Mouse (Mus musculus) left cerebral cortex, adult 11 months (tissue): ENCODE results near the gene Polr1e.
"Not testable (repeated sequence)": the region's sequence is repeated elsewhere in the genome, so short reads cannot be mapped to it uniquely, and the experiment has no call there.

Experiments used
- DNase-seq: peaks from one replicate; pipeline ENCODE4 v3.0.0; 2022; ENCODE audit warnings: low spot score

Gene Polr1e

GRCm38 (mm10) chr4:45018452-45018980 lies at the start of gene Polr1e:
TSS of gene Polr1e (plus strand) at chr4:45018583.
- DNase-seq = peak; percentile 87

DNA sequence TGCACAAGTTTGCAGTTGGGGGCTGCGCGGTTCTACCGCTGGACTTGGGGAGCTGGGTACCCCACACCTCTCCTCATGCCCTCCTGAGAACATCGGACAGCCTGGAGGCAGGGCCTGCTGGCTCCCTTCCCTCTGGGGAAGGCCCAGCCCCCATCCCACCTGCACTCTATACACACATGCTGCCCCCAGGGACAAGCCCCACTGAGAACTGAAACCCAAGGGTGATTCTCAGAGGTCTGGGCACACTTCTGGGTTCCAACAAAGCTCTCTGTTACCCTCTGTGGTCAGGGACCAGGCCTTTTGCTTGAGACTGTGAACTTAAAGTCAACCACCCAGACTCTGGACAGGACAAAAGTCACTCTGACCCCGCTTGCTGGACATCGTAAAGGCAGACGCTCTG lies 48.3 kb upstream of the Polr1e start:
- no peak for DNase-seq

DNA sequence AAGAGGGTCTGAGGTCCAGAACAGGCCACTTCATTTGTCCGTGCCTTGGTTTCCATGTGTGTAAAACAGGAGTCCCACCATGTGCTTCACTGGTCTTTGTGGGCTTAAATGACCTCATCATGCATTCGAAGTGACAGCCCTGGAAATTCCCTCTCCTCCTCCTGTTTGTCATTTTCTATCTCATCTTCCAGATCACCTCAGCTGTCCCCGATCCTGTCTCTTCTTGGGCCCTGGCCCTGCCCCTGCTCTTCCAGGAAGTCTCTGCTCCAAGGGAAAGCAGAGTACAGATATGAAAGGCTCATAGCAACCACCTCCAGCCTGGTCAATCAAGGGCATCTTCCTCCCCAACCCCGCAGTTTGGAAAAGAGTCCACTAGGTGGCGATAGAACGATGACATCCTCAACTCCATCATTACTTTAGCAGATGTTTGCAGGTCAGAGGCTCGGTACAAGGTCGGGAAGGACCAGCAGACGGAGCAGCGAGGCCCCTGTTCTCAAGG lies 47.7 kb upstream of the Polr1e start:
- no peak for DNase-seq

GRCm38 (mm10) chr4:44973450-44973849 lies 44.9 kb upstream of the Polr1e start:
- DNase-seq = peak; percentile 85

DNA sequence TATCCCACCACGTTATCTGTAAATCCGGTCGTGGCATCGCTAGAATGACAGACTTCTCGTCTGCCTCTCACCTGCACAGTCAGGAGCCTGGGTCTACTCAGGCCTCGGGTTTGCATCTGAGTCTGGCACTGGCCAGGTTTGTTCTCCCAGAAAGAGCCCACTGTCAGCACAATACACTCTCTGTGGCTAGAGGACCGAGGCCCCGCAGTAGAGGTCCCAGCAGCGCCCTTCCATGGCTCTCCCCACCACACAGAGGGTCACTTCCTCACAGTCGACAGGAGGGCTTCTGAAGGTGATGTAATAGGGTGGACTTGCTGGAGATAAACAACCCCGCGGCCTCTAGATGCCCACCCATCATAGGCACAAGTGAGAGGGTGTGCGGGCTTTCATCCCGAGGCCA lies 44.5 kb upstream of the Polr1e start:
- DNase-seq = no peak

DNA sequence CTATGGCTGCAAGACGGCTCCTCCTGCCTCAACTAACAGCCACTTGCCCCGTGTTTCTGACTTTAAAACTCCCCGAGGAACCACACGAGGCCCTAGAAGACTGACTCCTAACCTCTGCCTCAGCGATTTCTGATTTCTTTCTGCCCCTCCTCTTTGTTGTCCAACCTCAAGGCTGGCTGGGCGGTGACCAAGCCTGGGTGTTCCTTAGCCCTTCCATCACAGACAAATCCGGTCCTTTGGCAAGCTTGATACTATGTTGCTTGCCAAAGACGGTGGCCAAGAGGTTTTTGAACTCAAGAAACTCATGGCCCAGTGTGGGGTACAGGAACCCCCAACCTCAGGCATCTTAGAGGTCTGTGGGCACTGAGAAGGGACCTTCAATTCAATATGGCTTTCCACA lies 44.1 kb upstream of the Polr1e start:
- no peak for DNase-seq

GRCm38 (mm10) chr4:44976026-44976615 lies 42.3 kb upstream of the Polr1e start:
- DNase-seq = no peak

GRCm38 (mm10) chr4:44976921-44977710 lies 41.3 kb upstream of the Polr1e start:
- DNase-seq = no peak

- DNase-seq = no peak
Measured at GRCm38 (mm10) chr4:44978175-44978574, 40.2 kb upstream of the Polr1e start.

DNA sequence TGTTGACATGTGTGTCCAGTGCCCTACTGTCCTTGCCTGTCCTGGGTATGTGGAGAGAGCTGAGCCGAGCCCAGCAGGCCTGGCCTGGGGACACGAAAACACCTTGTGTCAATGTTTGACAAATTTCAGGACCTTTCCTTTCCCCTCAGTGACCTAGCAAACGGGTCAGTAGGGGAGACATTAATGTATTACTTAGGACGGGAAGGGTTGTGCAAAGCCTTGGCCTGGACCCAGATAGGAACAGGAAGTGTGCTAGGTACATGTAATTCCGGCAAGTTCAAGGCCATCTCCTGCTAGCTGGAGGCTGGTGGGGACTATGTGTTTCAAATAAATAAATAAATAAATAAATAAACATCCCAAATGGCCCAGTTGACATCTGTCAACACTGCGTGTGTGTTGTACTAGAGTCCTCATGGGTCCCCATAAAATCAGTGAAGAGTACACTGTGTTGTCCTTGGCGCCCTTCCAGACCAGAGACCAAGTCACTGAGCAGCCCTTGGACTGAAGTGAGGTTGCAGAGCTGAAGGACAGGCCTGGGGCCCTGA lies 38.5 kb upstream of the Polr1e start:
- no peak for DNase-seq

GRCm38 (mm10) chr4:44981280-44981973 lies 37.0 kb upstream of the Polr1e start, which contains the start of gene Grhpr:
TSS of gene Grhpr (plus strand) at chr4:44981395.
- DNase-seq = peak; percentile 73

DNA sequence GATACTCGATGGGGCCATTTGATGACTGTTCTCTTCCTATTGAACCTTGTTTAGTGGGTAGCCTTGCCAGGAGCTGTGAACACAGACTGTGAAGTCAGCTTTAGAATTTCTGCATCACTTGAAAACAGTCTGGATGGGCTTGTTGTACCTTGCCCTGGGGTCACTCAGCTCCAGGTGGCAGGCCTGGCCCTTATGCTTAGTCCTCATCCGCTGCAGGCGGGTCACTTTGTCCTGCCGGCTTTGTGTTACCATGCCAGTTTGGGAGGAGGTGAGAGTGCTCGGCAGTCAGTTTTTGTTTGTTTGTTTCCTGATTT lies 36.5 kb upstream of the Polr1e start:
- no peak for DNase-seq

- DNase-seq = no peak
Measured at GRCm38 (mm10) chr4:44982440-44983130, 35.8 kb upstream of the Polr1e start.

GRCm38 (mm10) chr4:44983131-44983740 lies 35.1 kb upstream of the Polr1e start:
- DNase-seq = no peak

- DNase-seq = no peak
Measured at GRCm38 (mm10) chr4:44990560-44990959, 27.8 kb upstream of the Polr1e start.

GRCm38 (mm10) chr4:44992330-44992729 lies 26.1 kb upstream of the Polr1e start:
- DNase-seq = not testable (repeated sequence)

- not testable (repeated sequence) for DNase-seq
Measured at GRCm38 (mm10) chr4:44993179-44993578, 25.2 kb upstream of the Polr1e start.

GRCm38 (mm10) chr4:44993847-44994246 lies 24.5 kb upstream of the Polr1e start:
- no peak for DNase-seq

GRCm38 (mm10) chr4:44994776-44995175 lies 23.6 kb upstream of the Polr1e start:
- DNase-seq = no peak

DNA sequence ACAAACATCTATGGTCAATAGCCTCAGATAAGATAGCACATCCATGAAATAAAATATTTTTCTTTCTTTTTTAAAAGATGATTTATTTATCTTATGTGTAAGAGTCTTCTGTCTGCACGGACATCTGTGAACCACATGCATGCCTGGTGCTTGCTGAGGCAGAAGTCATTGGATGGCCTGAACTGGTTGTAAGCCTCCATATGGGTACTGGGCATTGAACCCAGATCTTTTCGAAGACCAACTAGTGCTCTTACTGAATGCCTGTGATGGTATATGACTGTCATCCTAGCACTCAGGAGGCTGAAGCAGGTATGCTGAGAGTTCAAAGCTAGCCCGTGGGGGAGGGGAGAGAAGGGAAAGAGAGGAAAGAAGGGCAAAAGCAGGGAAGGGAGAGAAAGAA lies 20.3 kb upstream of the Polr1e start:
- DNase-seq = no peak

DNA sequence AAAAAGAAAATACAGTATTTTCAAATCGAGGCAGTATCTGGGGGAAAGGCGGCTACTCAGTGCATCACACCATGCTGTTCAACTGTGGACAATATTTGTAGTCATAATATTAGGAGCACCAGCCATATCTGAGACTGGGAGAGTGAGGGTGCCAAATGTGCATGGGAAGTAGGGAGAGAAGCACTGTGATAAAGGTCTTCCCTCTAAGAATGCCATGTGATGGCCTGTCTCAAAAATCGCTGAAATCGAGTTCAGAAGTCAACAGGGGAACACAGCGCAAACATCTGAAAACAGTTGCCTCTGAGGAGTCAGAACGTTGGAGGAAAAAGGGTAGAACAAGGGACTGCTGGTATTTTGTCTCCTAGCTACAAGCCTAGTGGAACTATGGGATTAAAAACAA lies 18.4 kb upstream of the Polr1e start:
- no peak for DNase-seq
